Mouse (Mus musculus) cerebellum, adult 2 months (tissue): ENCODE data around the gene Hoxa2. TPM values are rescaled to one million over a fixed set of nuclear protein-coding genes. Genes with fewer than 3 reads are reported as not detected.

Source experiments
- DNase-seq, 2 experiments: peaks; one replicate each; pipeline ENCODE4 v3.0.0; 2021
- H3K27ac ChIP-seq: fragments of 200-500 bp; 2 replicates; pipeline ENCODE4 v1.5.1; 2012; ENCODE audit warnings: low read length, control low read depth, inconsistent platforms; ENCODE audit not compliant: insufficient read depth
- H3K27me3 ChIP-seq: fragments of 200-500 bp; 2 replicates; pipeline ENCODE4 v1.6.1; 2012; ENCODE audit warnings: inconsistent platforms, mild to moderate bottlenecking, low read length, moderate library complexity; ENCODE audit not compliant: control insufficient read depth, insufficient read depth
- H3K4me1 ChIP-seq: fragments of 200-500 bp; 2 replicates; pipeline ENCODE4 v1.6.1; 2011; ENCODE audit warnings: low read length; ENCODE audit not compliant: control insufficient read depth, insufficient read depth
- H3K4me3 ChIP-seq: fragments of 200-500 bp; replicated peaks from 2 replicates; pipeline ENCODE3; 2011; ENCODE audit warnings: mild to moderate bottlenecking, low read depth, low read length, control low read depth; ENCODE audit not compliant: insufficient read depth
- CTCF ChIP-seq: fragments of 200-500 bp; IDR thresholded peaks from 2 replicates; pipeline ENCODE4 v1.5.1; 2011; ENCODE audit warnings: low read depth, mild to moderate bottlenecking, control low read depth, low read length, moderate library complexity, borderline replicate concordance; ENCODE audit not compliant: insufficient read depth
- POLR2A ChIP-seq: fragments of 200-500 bp; IDR thresholded peaks from 2 replicates; pipeline ENCODE4 v1.6.1; 2011; ENCODE audit warnings: low read length, control low read depth, borderline replicate concordance; ENCODE audit not compliant: insufficient read depth
- WGBS: fragments of 180-500 bp; shearing (Covaris S2); methylation state at CpG from one replicate; pipeline ENCODE4 v1.1.7; 2018; 5-methylcytosine and 5-hydroxymethylcytosine counted together
- polyA plus RNA-seq: library from polyadenylated mRNA; depleted of rRNA; stranded (reverse); fragments of >200 nt; gene quantifications from 2 replicates; pipeline ENCODE4 v1.2.3, GENCODE M21; 2012

Gene Hoxa2
- polyA plus RNA-seq, 1 experiment: 2.8 TPM

- peaks cover 4% of the 10 kb centered on the region; the same call in 1 of the 2 replicates for H3K27me3 ChIP-seq
- H3K4me1 ChIP-seq: no peaks in the 10 kb centered on the region
- no peak overlapping the region for H3K4me3 ChIP-seq
- DNase-seq: no peak
- TF ChIP-seq CTCF (no peak), POLR2A (no peak)
- 2% methylated on average over 10 of the region's 10 CpGs for WGBS
- no peak overlapping the region for H3K27ac ChIP-seq
These were observed 15.1 kb upstream of the Hoxa2 start for GRCm38 (mm10) chr6:52179690-52180089.

- no peak overlapping the region for H3K4me3 ChIP-seq
- no peaks in the 10 kb centered on the region for H3K4me1 ChIP-seq
- H3K27ac ChIP-seq: no peak overlapping the region
- peaks cover 3% of the 10 kb centered on the region; the same call in 1 of the 2 replicates for H3K27me3 ChIP-seq
- WGBS: 3% methylated on average over 4 of the region's 4 CpGs
- TF ChIP-seq POLR2A (no peak), CTCF (no peak)
- no peak for DNase-seq
These were observed 14.5 kb upstream of the Hoxa2 start for GRCm38 (mm10) chr6:52178918-52179665.

- no peak for DNase-seq
- WGBS: 2% methylated on average over 9 of the region's 9 CpGs
- no peak overlapping the region for H3K4me3 ChIP-seq
- H3K4me1 ChIP-seq: no peaks in the 10 kb centered on the region
- no peak overlapping the region for H3K27ac ChIP-seq
- H3K27me3 ChIP-seq: peaks cover 3% of the 10 kb centered on the region; the same call in 1 of the 2 replicates
- no peak for TF ChIP-seq POLR2A
- no peak for TF ChIP-seq CTCF
These were observed 13.2 kb upstream of the Hoxa2 start for GRCm38 (mm10) chr6:52177806-52178205.

GRCm38 (mm10) chr6:52177061-52177735, 12.6 kb upstream of the Hoxa2 start, which contains the start of gene 5730596B20Rik:
TSS of gene 5730596B20Rik (plus strand) at chr6:52177498.
- H3K4me3 ChIP-seq: no peak within 1 kb of the TSS

GRCm38 (mm10) chr6:52176391-52176790, 11.8 kb upstream of the Hoxa2 start:
- no peak overlapping the region for H3K27ac ChIP-seq
- H3K27me3 ChIP-seq: peaks cover 9% of the 10 kb centered on the region; the same call in 1 of the 2 replicates
- no peak for TF ChIP-seq POLR2A
- no peak for TF ChIP-seq CTCF
- no peak for DNase-seq
- 3% methylated on average over 6 of the region's 6 CpGs for WGBS
- no peak overlapping the region for H3K4me3 ChIP-seq
- no peaks in the 10 kb centered on the region for H3K4me1 ChIP-seq

More at GRCm38 (mm10) chr6:52177061-52177735, 12.6 kb upstream of the Hoxa2 start, which contains the start of gene 5730596B20Rik:
- H3K4me1 ChIP-seq: no peaks in the 10 kb centered on the region
- TF ChIP-seq POLR2A (no peak), CTCF (no peak)
- peaks cover 5% of the 10 kb centered on the region; the same call in 1 of the 2 replicates for H3K27me3 ChIP-seq
- 3% methylated on average over 36 of the region's 36 CpGs for WGBS
- H3K27ac ChIP-seq: no peak within 1 kb of the TSS
- DNase-seq: no peak

GRCm38 (mm10) chr6:52175864-52176263, 11.2 kb upstream of the Hoxa2 start:
- H3K27ac ChIP-seq: no peak overlapping the region
- TF ChIP-seq CTCF (no peak), POLR2A (no peak)

GRCm38 (mm10) chr6:52174968-52175751, 10.5 kb upstream of the Hoxa2 start:
- WGBS: under 1% methylated on average over 41 of the region's 41 CpGs
- no peak for DNase-seq
- Histone ChIP-seq H3K27ac (no peak overlapping the region), H3K4me1 (no peaks in the 10 kb centered on the region), H3K4me3 (no peak overlapping the region), H3K27me3 (peaks cover 10% of the 10 kb centered on the region; the same call in 1 of the 2 replicates)
- no peak for TF ChIP-seq CTCF
- no peak for TF ChIP-seq POLR2A

More at GRCm38 (mm10) chr6:52175864-52176263, 11.2 kb upstream of the Hoxa2 start:
- no peak overlapping the region for H3K4me3 ChIP-seq
- H3K4me1 ChIP-seq: no peaks in the 10 kb centered on the region
- H3K27me3 ChIP-seq: peaks cover 11% of the 10 kb centered on the region; the same call in 1 of the 2 replicates
- no peak for DNase-seq
- under 1% methylated on average over 16 of the region's 35 CpGs for WGBS
